Mouse (Mus musculus) heart, adult 8-10 months (tissue): ENCODE measurements at regions not wholly inside any gene's neighbourhood (a gene's known extent, or its start where the extent isn't known, plus 50 kb on each side); places are given as distances from the start of the nearest gene placed in this dataset.
"Not testable (repeated sequence)": the region's sequence is repeated elsewhere in the genome, so short reads cannot be mapped to it uniquely, and the experiment has no call there.

Experiments used
- DNase-seq: peaks from one replicate; pipeline ENCODE4 v3.0.0; 2022; ENCODE audit warnings: low spot score

DNA sequence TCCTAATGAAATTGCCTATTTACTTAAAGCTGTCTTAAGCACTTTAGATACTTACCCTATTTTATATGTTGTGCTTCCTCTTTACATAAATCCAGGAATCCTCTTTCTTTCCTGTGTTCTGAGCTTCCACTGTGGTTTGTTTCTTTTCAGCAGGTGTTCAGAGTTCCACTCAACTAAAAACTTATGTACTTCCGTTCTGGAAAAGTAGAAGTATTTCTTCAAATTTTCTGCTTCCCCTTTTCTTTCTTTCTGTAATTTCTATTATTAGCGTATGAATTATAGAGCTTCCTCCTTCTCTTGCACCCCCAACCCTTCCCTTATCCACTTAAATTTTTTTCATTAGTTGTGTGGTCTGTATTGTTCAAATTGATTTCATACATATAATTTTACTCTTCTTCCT is 165.8 kb upstream of the Nudt12 start:
- DNase-seq, result no peak

DNA sequence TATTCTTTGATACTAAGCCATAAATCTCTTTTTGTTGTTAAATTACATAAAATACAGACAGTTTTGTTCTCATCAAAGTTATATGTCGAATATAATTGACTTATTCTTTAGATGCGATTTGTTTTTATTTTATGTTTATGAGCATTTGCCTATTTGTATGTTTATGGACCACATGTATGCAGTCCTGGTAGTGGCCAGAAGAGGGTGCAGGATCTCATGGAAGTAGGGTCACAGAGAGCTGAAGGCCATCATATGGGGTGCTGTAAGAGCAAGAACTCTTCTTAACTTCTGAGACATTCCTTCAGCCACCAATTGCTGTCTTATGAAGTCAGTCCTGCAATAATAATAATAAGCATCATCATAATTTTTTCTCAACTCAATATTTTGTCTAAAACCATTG is 143.2 kb upstream of the Nudt12 start:
- no peak for DNase-seq

DNA sequence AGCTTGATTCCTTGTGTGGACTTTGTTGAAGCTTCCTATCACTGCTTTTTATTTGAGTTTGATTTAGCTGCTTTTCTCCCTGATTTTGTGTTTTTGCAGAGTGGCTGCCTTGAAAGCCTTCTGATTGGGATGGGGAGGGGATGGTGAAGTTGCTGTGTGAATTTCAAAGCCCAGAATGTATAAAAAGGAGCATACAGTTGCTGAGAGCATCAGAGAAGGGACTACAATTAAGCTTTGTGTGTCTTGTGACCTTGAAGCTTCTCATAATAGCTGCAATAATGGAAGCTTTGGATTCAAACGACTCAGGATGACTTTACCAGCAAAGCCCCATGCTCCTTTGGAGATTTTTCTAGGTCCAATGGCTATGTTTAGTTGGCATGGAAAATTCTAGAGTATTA is 130.6 kb upstream of the Nudt12 start:
- no peak for DNase-seq

DNA sequence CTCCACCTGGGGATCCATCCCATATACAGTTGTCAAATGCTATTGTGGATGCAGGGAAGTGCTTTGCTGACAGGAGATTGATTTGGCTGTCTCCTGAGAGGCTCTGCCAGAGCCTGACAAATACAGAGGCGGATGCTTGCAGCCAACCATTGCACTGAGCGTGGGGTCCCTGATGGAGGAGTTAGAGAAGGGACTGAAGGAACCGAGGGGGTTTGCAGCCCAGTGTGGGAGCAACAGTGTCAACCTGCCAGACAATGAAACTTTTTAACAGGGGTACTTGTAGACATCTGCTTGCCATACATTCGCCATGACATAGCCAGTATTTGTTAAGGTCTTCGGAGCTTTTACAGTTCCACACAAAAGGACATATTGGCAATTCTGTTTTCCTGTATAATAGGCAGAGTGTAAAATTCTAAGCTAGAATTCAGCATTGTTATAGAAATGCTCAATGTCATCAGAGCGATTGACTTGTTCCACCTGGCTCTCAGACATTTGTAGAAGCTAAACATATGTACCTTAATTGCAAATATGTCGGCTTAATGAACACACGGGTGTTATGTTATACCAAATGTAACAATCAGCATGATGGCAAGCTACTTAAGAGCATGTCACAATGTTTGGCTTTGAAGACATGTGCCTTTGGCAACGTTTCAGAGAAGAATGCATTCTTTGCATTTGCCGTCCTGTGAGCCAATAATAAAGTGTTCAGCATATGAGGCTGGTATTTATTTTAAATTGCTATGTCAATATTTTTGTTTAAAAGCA is 130.0 kb upstream of the Nudt12 start:
- no peak for DNase-seq

- DNase-seq, result no peak
Observed at GRCm38 (mm10) chr17:59138791-59139190, 125.6 kb upstream of the Nudt12 start.

GRCm38 (mm10) chr17:59099376-59099775 is 86.2 kb upstream of the Nudt12 start:
- peak; percentile 2 for DNase-seq

DNA sequence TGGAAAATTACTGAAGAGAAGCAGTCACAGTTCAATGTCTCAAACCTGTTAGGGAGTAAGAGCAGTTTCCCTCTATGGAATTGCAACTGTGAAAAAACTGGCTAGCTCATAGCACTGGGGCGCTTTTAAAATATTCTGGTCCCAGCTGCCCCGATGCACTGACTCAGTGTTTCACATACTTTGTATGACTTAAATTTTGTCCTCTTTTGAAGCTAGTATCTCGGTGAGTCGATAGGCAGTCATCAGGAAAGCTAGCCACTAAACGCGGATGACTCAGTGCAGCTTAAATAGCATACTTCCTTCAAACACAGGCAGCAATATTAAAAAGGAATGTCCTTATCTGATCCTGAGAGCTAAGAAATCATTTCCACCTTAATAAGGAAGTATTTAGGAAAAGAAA is 63.7 kb upstream of the Nudt12 start:
- DNase-seq, result not testable (repeated sequence)

- DNase-seq, result not testable (repeated sequence)
Observed at GRCm38 (mm10) chr17:59076361-59076760, 63.2 kb upstream of the Nudt12 start.
